Mouse (Mus musculus) kidney, postnatal 0 days (tissue): Measurements from ENCODE around the gene Eps8l1. TPM values are rescaled to one million over a fixed set of nuclear protein-coding genes. Genes with fewer than 3 reads are reported as not detected.

Experiments
- ATAC-seq: fragments of 200-750 bp; cut with Nextera tagmentation; replicated peaks from 2 replicates; pipeline ENCODE4 v1.8.0; 2017; ENCODE audit warnings: low read depth, moderate number of reproducible peaks, moderate TSS enrichment, moderate library complexity; ENCODE audit not compliant: low FRiP score
- DNase-seq: peaks from one replicate; pipeline ENCODE4 v3.0.0-alpha.2; 2016; ENCODE audit warnings: low spot score
- H3K27ac ChIP-seq: fragments of 300-500 bp; sonication (generic); 2 replicates; pipeline ENCODE4 v1.5.1; 2014; ENCODE audit warnings: mild to moderate bottlenecking
- H3K27me3 ChIP-seq: fragments of 300-500 bp; sonication (generic); 2 replicates; pipeline ENCODE4 v1.6.1; 2014; ENCODE audit warnings: low read length, mixed read lengths; ENCODE audit not compliant: insufficient read depth
- H3K36me3 ChIP-seq: fragments of 300-500 bp; sonication (generic); 2 replicates; pipeline ENCODE4 v1.6.1; 2014; ENCODE audit warnings: low read length, mixed read lengths; ENCODE audit not compliant: insufficient read depth
- H3K4me1 ChIP-seq: fragments of 300-500 bp; sonication (generic); replicated peaks from 2 replicates; pipeline ENCODE4 v1.6.1; 2014; ENCODE audit warnings: antibody characterized with exemption, low read length, mixed read lengths; ENCODE audit not compliant: insufficient read depth
- H3K4me2 ChIP-seq: fragments of 300-500 bp; sonication (generic); 2 replicates; pipeline ENCODE4 v1.6.1; 2014; ENCODE audit warnings: mild to moderate bottlenecking, low read length, moderate library complexity, mixed read lengths
- H3K4me3 ChIP-seq: fragments of 300-500 bp; sonication (generic); replicated peaks from 2 replicates; pipeline ENCODE4 v1.5.1; 2014; ENCODE audit warnings: low read depth, low read length
- H3K9ac ChIP-seq: fragments of 300-500 bp; sonication (generic); 2 replicates; pipeline ENCODE4 v1.6.1; 2014; ENCODE audit warnings: low read depth, low read length
- H3K9me3 ChIP-seq: fragments of 300-500 bp; sonication (generic); replicated peaks from 2 replicates; pipeline ENCODE4 v1.6.1; 2016; ENCODE audit warnings: low read length, inconsistent platforms, mixed read lengths
- CTCF ChIP-seq: IDR thresholded peaks from 2 replicates; pipeline ENCODE4 v1.5.1; 2016; ENCODE audit warnings: antibody characterized with exemption, low read depth, mild to moderate bottlenecking, moderate library complexity
- WGBS: fragments of 180-500 bp; shearing (Covaris S2); extraction: QIAGEN DNeasy Blood & Tissue Kit; methylation state at CpG from one replicate; pipeline ENCODE4 v1.1.7; 2014; 5-methylcytosine and 5-hydroxymethylcytosine counted together
- polyA plus RNA-seq: library from polyadenylated mRNA; unstranded; fragments of >200 nt; fragmentation: Nextera tagmentation; extraction: Ambion mirVana; gene quantifications from 2 replicates; pipeline ENCODE4 v1.2.1, GENCODE M21; 2015

The Eps8l1 gene
- polyA plus RNA-seq, 1 experiment from 2014 or later, result 12.8 TPM

DNA sequence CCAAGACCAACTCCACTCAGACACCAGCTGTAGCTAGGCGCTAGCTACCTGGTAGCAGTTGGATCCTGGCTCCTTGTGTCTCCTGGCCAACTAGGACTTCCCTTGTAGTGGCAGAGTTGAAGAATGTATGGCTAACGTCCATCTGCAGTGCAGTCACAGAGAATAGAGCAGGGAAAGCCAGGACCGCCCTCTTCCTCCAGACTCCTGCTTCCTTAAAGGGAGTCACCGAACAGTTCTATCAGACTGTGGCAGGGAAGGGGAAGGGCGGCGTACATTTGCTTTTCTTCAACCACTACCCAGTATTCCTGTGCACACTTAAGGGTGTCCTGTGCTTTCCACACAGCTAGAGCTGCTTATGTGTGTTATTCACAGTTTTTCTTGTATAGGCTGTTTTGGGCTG lies 30.8 kb downstream of the Eps8l1 start:
- Histone ChIP-seq H3K9ac (no peak overlapping the region), H3K36me3 (peaks cover 25% of the 10 kb centered on the region; the same call in 1 of the 2 replicates), H3K27me3 (no peaks in the 10 kb centered on the region), H3K27ac (peak overlapping the region; percentile 48), H3K4me3 (no peak overlapping the region), H3K9me3 (no peaks in the 10 kb centered on the region), H3K4me1 (no peaks in the 10 kb centered on the region), H3K4me2 (no peak overlapping the region)
- ATAC-seq, result no peak
- TF ChIP-seq CTCF, result no peak
- 65% methylated on average over 6 of the region's 6 CpGs for WGBS
- DNase-seq, result peak; percentile 44

DNA sequence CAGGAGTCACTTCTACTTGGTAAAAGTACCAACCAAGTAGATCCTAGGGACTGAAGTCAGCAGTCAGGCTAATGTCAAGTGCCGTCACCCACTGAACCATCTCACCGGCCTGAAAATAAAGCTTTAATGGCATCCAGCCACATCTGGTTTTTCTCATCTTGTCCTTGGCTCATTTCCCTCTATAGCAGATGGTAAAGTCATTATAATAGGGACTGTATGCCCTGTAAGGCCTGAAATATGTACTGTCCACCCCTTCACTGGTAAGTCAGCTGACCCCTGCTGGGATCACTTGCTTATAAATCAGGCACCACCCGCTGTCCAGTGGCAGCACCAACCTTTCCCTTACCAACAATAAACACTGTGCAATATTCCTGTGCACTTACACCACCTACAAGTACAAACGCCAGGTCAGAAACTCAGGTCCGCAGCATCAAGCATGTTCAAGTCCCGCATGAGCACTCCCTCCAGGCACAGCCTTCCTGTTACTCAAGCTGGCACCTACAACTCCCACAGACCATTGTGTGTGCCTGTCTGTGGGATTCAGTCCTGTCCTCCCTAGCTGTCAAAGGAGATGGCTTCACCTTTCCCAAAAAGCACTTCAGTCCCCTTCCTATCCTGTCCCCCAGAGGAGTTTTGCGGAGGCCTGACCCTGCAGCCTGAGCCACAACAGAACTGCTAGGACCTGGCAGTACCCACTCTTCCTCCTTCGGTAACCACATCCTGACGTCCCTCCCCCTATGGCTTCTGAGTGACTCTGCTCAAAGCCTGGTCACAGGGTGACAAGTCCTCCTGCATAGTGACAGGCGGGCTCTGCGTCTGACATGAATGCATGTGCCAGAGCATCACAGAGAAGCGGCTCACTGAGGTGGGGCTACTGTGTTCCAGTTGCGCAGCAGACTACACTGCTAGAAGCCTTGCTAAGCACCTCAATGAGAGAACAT lies 32.1 kb downstream of the Eps8l1 start:
- TF ChIP-seq CTCF, result no peak
- Histone ChIP-seq H3K4me2 (no peak overlapping the region), H3K9me3 (no peaks in the 10 kb centered on the region), H3K27ac (no peak overlapping the region), H3K9ac (no peak overlapping the region), H3K27me3 (no peaks in the 10 kb centered on the region), H3K4me3 (no peak overlapping the region), H3K36me3 (peaks cover 27% of the 10 kb centered on the region; the same call in 1 of the 2 replicates), H3K4me1 (no peaks in the 10 kb centered on the region)
- DNase-seq (peak; percentile 56), ATAC-seq (peak; percentile 64)
- WGBS, result 54% methylated on average over 13 of the region's 13 CpGs

DNA sequence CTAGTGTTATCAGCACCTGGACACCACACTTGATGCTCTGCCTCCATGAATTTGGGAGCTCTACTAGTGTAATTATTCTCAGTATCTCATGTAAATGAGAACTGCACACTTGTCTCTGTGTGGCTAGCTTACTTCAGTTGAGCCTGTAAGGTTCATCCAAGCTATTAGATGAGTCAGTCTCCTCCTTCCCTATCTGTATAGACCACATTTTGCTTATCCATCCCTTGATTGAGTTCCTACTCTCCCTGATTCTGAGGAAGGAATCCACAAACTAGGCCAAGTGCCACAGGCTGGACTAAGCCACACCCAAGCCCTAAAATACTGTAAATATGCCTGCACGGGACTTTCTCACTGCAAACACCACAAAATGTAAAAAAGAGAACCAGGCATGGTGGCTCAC lies 33.5 kb downstream of the Eps8l1 start:
- Histone ChIP-seq H3K4me3 (no peak overlapping the region), H3K4me1 (peaks cover 3% of the 10 kb centered on the region; the same call in 1 of the 2 replicates), H3K4me2 (no peak overlapping the region), H3K36me3 (peaks cover 27% of the 10 kb centered on the region; the same call in 1 of the 2 replicates), H3K27me3 (no peaks in the 10 kb centered on the region), H3K9me3 (no peaks in the 10 kb centered on the region), H3K27ac (no peak overlapping the region), H3K9ac (no peak overlapping the region)
- DNase-seq (no peak), ATAC-seq (no peak)
- whole genome bisulfite sequencing, result 58% methylated on average over 1 of the region's 1 CpGs
- TF ChIP-seq CTCF, result no peak

DNA sequence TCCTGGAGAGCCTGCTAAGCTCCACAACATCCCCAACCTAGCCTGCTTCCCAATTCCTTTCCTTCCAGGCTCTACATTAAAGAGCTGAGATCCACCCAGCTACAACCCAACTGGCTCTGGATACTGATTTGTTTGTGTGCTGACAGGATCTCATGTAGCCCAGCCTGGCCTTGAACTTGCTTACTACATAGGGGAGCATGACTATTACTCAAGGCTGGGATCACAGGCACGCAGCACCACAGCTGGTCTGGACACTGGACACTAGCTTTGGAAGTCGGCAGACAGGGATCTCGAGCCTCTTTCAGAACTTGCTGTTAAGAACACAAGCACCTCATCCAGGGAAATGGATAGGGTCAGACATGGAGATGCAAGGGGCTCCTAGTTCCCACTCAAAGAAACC lies 36.0 kb downstream of the Eps8l1 start:
- no peak overlapping the region for H3K9ac ChIP-seq

DNA sequence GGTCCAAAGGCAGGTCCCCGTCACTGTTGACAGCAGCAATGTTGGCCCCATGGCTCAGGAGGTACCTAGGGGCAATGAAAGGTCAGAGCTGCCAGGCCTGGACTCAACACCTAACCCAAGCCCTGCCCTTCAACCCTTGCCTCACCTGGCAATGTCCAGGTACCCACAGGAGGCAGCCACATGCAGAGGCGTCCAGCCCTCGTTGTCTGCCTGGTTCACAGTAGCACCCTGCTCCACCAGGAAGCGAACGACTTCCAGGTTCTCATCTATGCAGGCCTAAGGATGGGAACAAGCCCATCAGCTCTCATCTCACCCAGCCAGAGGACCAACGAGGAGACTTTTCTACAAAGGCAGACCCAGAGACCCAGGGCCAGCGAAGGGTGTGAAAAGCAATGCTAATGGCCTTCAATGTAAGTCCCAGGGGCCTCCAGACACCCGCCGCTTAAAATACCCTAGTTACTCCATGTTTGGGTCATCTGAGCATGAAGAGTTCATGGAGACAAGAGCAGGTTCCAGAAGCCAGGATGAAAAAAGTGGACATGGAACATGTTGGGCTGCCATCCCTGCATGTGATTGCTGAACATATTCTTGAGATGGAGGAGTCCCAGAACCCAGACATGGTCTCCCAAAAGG lies 36.9 kb downstream of the Eps8l1 start:
- Histone ChIP-seq H3K4me2 (no peak overlapping the region; the same call in 1 of the 2 replicates), H3K27me3 (no peaks in the 10 kb centered on the region), H3K4me1 (peaks cover 10% of the 10 kb centered on the region; the same call in 1 of the 2 replicates), H3K9me3 (no peaks in the 10 kb centered on the region), H3K27ac (no peak overlapping the region), H3K9ac (no peak overlapping the region), H3K4me3 (no peak overlapping the region), H3K36me3 (peaks cover 18% of the 10 kb centered on the region; the same call in 1 of the 2 replicates)
- ATAC-seq, result no peak
- no peak for DNase-seq
- WGBS, result 88% methylated on average over 9 of the region's 9 CpGs
- no peak for TF ChIP-seq CTCF

More for the DNA sequence above, 36.0 kb downstream of the Eps8l1 start:
- DNase-seq, result no peak
- Histone ChIP-seq H3K4me2 (no peak overlapping the region), H3K27me3 (no peaks in the 10 kb centered on the region), H3K36me3 (peaks cover 18% of the 10 kb centered on the region; the same call in 1 of the 2 replicates), H3K9me3 (no peaks in the 10 kb centered on the region), H3K4me1 (peaks cover 10% of the 10 kb centered on the region; the same call in 1 of the 2 replicates), H3K4me3 (no peak overlapping the region), H3K27ac (no peak overlapping the region)
- WGBS, result 91% methylated on average over 3 of the region's 3 CpGs
- ATAC-seq, result no peak
- no peak for TF ChIP-seq CTCF

DNA sequence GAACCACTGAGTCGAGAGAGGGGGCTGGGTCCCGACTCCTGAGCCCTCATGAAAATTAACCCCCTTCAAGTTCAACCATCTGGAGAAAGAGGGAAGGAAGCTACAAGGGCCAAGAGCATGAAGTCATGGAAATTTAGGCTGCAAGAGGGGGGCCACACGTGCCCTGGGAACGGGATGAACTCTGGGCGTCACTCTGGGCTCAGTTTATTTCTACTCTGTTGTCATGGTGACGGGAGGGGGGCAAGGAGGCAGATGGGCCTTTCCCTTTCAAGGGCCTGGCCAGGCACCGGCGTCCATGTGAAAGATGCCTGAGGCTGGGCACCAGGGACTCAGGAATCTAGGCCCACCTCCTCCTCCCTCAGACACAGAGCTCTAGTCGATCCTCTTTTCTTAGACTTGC lies 37.8 kb downstream of the Eps8l1 start:
- H3K27me3 ChIP-seq, result no peaks in the 10 kb centered on the region
- no peak for TF ChIP-seq CTCF
- peak overlapping the region; percentile 63 for H3K4me2 ChIP-seq
- DNase-seq (peak; percentile 77), ATAC-seq (peak; percentile 16; the same call in 1 of the 2 replicates)
- H3K36me3 ChIP-seq, result peaks cover 18% of the 10 kb centered on the region; the same call in 1 of the 2 replicates
- H3K4me1 ChIP-seq, result peaks cover 10% of the 10 kb centered on the region; the same call in 1 of the 2 replicates
- 17% methylated on average over 9 of the region's 9 CpGs for WGBS
- H3K4me3 ChIP-seq, result no peak overlapping the region
- no peak overlapping the region for H3K27ac ChIP-seq
- no peaks in the 10 kb centered on the region for H3K9me3 ChIP-seq
- H3K9ac ChIP-seq, result peak overlapping the region; percentile 36; the same call in 1 of the 2 replicates
